Mouse (Mus musculus): Measurements from ENCODE around the gene Myo10.

Gene Myo10

GRCm38 (mm10) chr15:25651820-25652219 lies 29.5 kb downstream of the Myo10 start:
- DNase-seq (ENCODE audit: low read depth, low spot score), result no peak

GRCm38 (mm10) chr15:25652368-25652767 lies 30.0 kb downstream of the Myo10 start:
- DNase-seq (ENCODE audit: low read depth, low spot score), result no peak

- no peak for DNase-seq (ENCODE audit: low read depth, low spot score)
Measured at GRCm38 (mm10) chr15:25652933-25653332, 30.6 kb downstream of the Myo10 start.

GRCm38 (mm10) chr15:25653680-25654079 lies 31.4 kb downstream of the Myo10 start:
- no peak for DNase-seq (ENCODE audit: low read depth, low spot score)

- no peak for DNase-seq (ENCODE audit: low read depth, low spot score)
Measured at GRCm38 (mm10) chr15:25662833-25663519, 40.7 kb downstream of the Myo10 start.

- DNase-seq (ENCODE audit: low read depth, low spot score), result no peak
Measured at GRCm38 (mm10) chr15:25669283-25670247, 47.2 kb downstream of the Myo10 start.

GRCm38 (mm10) chr15:25673231-25673980 lies 51.1 kb downstream of the Myo10 start:
- no peak for DNase-seq (ENCODE audit: low read depth, low spot score)

- no peak for DNase-seq (ENCODE audit: low read depth, low spot score)
Measured at GRCm38 (mm10) chr15:25674099-25674931, 52.0 kb downstream of the Myo10 start.

- DNase-seq (ENCODE audit: low read depth, low spot score), result no peak
Measured at GRCm38 (mm10) chr15:25674932-25675250, 52.6 kb downstream of the Myo10 start.

- no peak for DNase-seq (ENCODE audit: low read depth, low spot score)
Measured at GRCm38 (mm10) chr15:25675359-25675758, 53.0 kb downstream of the Myo10 start.

- DNase-seq (ENCODE audit: low read depth, low spot score), result no peak
Measured at GRCm38 (mm10) chr15:25676056-25676785, 53.9 kb downstream of the Myo10 start.

- DNase-seq (ENCODE audit: low read depth, low spot score), result no peak
Measured at GRCm38 (mm10) chr15:25679081-25679480, 56.8 kb downstream of the Myo10 start.

GRCm38 (mm10) chr15:25679616-25680015 lies 57.3 kb downstream of the Myo10 start:
- DNase-seq (ENCODE audit: low read depth, low spot score), result no peak

GRCm38 (mm10) chr15:25680269-25680818 lies 58.0 kb downstream of the Myo10 start:
- DNase-seq (ENCODE audit: low read depth, low spot score), result no peak

GRCm38 (mm10) chr15:25682953-25683507 lies 60.7 kb downstream of the Myo10 start:
- DNase-seq (ENCODE audit: low read depth, low spot score), result no peak

GRCm38 (mm10) chr15:25685186-25685585 lies 62.9 kb downstream of the Myo10 start:
- DNase-seq (ENCODE audit: low read depth, low spot score), result no peak

GRCm38 (mm10) chr15:25688424-25689283 lies 66.3 kb downstream of the Myo10 start:
- DNase-seq (ENCODE audit: low read depth, low spot score), result no peak

- no peak for DNase-seq (ENCODE audit: low read depth, low spot score)
Measured at GRCm38 (mm10) chr15:25689477-25689876, 67.2 kb downstream of the Myo10 start.
